Mouse (Mus musculus): ENCODE measurements at regions not wholly inside any gene's neighbourhood (a gene's known extent, or its start where the extent isn't known, plus 50 kb on each side); places are given as distances from the start of the nearest gene placed in this dataset.

GRCm38 (mm10) chr16:93130622-93131021 is 304.7 kb upstream of the Runx1 start:
- no peak overlapping the region for H3ac ChIP-seq (ENCODE audit: control insufficient read depth, insufficient read length)
- no peak for TF ChIP-seq MYOD1 (IDR thresholded peaks at IDR 0.05; ENCODE audit: control insufficient read depth in 1 of 3, insufficient read length in 2 of 3, low read depth in 2 of 3)
- TF ChIP-seq POLR2A (IDR thresholded peaks at IDR 0.05; ENCODE audit: insufficient read length, low read depth): no peak
- no peak for TF ChIP-seq MAX (IDR thresholded peaks at IDR 0.05; ENCODE audit: low read depth)
- TF ChIP-seq TCF3 (IDR thresholded peaks at IDR 0.05; ENCODE audit: insufficient read length, low read depth): no peak
- TF ChIP-seq MYOG (IDR thresholded peaks at IDR 0.05; ENCODE audit: control insufficient read depth in 1 of 3, insufficient read depth in 1 of 3, insufficient read length in 2 of 3, low read depth in 2 of 3): no peak
- no peak for TF ChIP-seq CEBPB (IDR thresholded peaks at IDR 0.05; ENCODE audit: insufficient read depth, poor library complexity, severe bottlenecking)
- TF ChIP-seq E2F4 (IDR thresholded peaks at IDR 0.05; ENCODE audit: insufficient read depth): no peak
- TF ChIP-seq REST (IDR thresholded peaks at IDR 0.05; ENCODE audit: insufficient read depth, insufficient read length): no peak
- no peak for TF ChIP-seq POLR2AphosphoS2 (IDR thresholded peaks at IDR 0.05; ENCODE audit: insufficient read length, low read depth)
- no peak for TF ChIP-seq SRF (IDR thresholded peaks at IDR 0.05; ENCODE audit: control insufficient read depth, insufficient read length, low read depth)
- no peak for TF ChIP-seq USF1 (IDR thresholded peaks at IDR 0.05; ENCODE audit: low read depth)
- no peak for TF ChIP-seq TCF12 (IDR thresholded peaks at IDR 0.05; ENCODE audit: insufficient read depth, poor library complexity, severe bottlenecking)
- no peak overlapping the region for H3K4me2 ChIP-seq (ENCODE audit: low read depth)
- no peaks in the 10 kb centered on the region for H3K79me2 ChIP-seq (ENCODE audit: control insufficient read depth, insufficient read depth)
- H3K27me3 ChIP-seq (ENCODE audit: control insufficient read depth, insufficient read depth, insufficient read length): no peaks in the 10 kb centered on the region
- no peak overlapping the region for H3K4me3 ChIP-seq
- H3K36me3 ChIP-seq (ENCODE audit: control insufficient read depth, insufficient read depth): no peaks in the 10 kb centered on the region

- no peaks in the 10 kb centered on the region for H3K36me3 ChIP-seq (ENCODE audit: control insufficient read depth, insufficient read depth)
- H3K4me3 ChIP-seq: no peak overlapping the region
- no peak overlapping the region for H3K4me2 ChIP-seq (ENCODE audit: low read depth)
- no peaks in the 10 kb centered on the region for H3K27me3 ChIP-seq (ENCODE audit: control insufficient read depth, insufficient read depth, insufficient read length)
- H3ac ChIP-seq (ENCODE audit: control insufficient read depth, insufficient read length): no peak overlapping the region
- H3K79me2 ChIP-seq (ENCODE audit: control insufficient read depth, insufficient read depth): no peaks in the 10 kb centered on the region
- no peak for TF ChIP-seq TCF3 (IDR thresholded peaks at IDR 0.05; ENCODE audit: insufficient read length, low read depth)
Observed at GRCm38 (mm10) chr16:93123707-93124106, 297.8 kb upstream of the Runx1 start.

- Histone ChIP-seq H3K79me2 (ENCODE audit: control insufficient read depth, insufficient read depth) (no peaks in the 10 kb centered on the region), H3K27me3 (ENCODE audit: control insufficient read depth, insufficient read depth, insufficient read length) (no peaks in the 10 kb centered on the region), H3K36me3 (ENCODE audit: control insufficient read depth, insufficient read depth) (no peaks in the 10 kb centered on the region), H3K4me2 (ENCODE audit: low read depth) (no peak overlapping the region), H3K4me3 (no peak overlapping the region), H3ac (ENCODE audit: control insufficient read depth, insufficient read length) (no peak overlapping the region)
- TF ChIP-seq REST (IDR thresholded peaks at IDR 0.05; ENCODE audit: insufficient read depth, insufficient read length) (no peak), SRF (IDR thresholded peaks at IDR 0.05; ENCODE audit: control insufficient read depth, insufficient read length, low read depth) (no peak), TCF12 (IDR thresholded peaks at IDR 0.05; ENCODE audit: insufficient read depth, poor library complexity, severe bottlenecking) (no peak), USF1 (IDR thresholded peaks at IDR 0.05; ENCODE audit: low read depth) (no peak), CEBPB (IDR thresholded peaks at IDR 0.05; ENCODE audit: insufficient read depth, poor library complexity, severe bottlenecking) (no peak), POLR2AphosphoS2 (IDR thresholded peaks at IDR 0.05; ENCODE audit: insufficient read length, low read depth) (no peak), TCF3 (IDR thresholded peaks at IDR 0.05; ENCODE audit: insufficient read length, low read depth) (no peak), MYOD1 (IDR thresholded peaks at IDR 0.05; ENCODE audit: control insufficient read depth in 1 of 3, insufficient read length in 2 of 3, low read depth in 2 of 3) (no peak), E2F4 (IDR thresholded peaks at IDR 0.05; ENCODE audit: insufficient read depth) (no peak), POLR2A (IDR thresholded peaks at IDR 0.05; ENCODE audit: insufficient read length, low read depth) (no peak)
Observed at GRCm38 (mm10) chr16:93116111-93116969, 290.4 kb upstream of the Runx1 start.

DNA sequence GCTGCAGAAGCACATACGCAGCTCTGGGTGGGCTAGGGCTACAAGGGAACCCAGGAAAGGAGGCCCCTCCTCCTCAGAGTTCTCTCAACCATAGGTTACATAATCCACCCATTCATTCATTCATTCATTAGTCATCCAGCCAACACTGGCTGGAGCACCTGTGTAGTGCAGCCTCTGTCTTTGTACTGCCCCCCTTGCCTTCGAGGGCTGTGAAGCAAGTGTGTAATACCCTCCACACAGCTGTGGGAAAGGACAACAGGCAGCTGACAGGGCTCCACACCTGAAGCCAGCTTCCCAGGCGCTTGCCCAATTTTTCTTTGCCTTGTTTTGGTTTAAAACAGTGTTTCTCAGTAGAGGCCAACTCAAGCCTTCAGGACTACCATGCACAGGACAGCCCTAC is 285.0 kb upstream of the Runx1 start:
- H3K36me3 ChIP-seq (ENCODE audit: control insufficient read depth, insufficient read depth): no peaks in the 10 kb centered on the region
- no peaks in the 10 kb centered on the region for H3K27me3 ChIP-seq (ENCODE audit: control insufficient read depth, insufficient read depth, insufficient read length)
- no peak overlapping the region for H3ac ChIP-seq (ENCODE audit: control insufficient read depth, insufficient read length)
- H3K4me3 ChIP-seq: no peak overlapping the region
- H3K79me2 ChIP-seq (ENCODE audit: control insufficient read depth, insufficient read depth): no peaks in the 10 kb centered on the region
- H3K4me2 ChIP-seq (ENCODE audit: low read depth): no peak overlapping the region
- no peak for TF ChIP-seq TCF3 (IDR thresholded peaks at IDR 0.05; ENCODE audit: insufficient read length, low read depth)
- TF ChIP-seq POLR2AphosphoS2 (IDR thresholded peaks at IDR 0.05; ENCODE audit: insufficient read length, low read depth): no peak
- TF ChIP-seq REST (IDR thresholded peaks at IDR 0.05; ENCODE audit: insufficient read depth, insufficient read length): no peak
- peak in 1 of 3 experiments; percentile 68 for TF ChIP-seq MYOG (IDR thresholded peaks at IDR 0.05; ENCODE audit: control insufficient read depth in 1 of 3, insufficient read depth in 1 of 3, insufficient read length in 2 of 3, low read depth in 2 of 3)
- no peak for TF ChIP-seq TCF12 (IDR thresholded peaks at IDR 0.05; ENCODE audit: insufficient read depth, poor library complexity, severe bottlenecking)
- peak in 2 of 3 experiments; percentile 47 to 62 for TF ChIP-seq MYOD1 (IDR thresholded peaks at IDR 0.05; ENCODE audit: control insufficient read depth in 1 of 3, insufficient read length in 2 of 3, low read depth in 2 of 3)
- TF ChIP-seq E2F4 (IDR thresholded peaks at IDR 0.05; ENCODE audit: insufficient read depth): no peak
- no peak for TF ChIP-seq SRF (IDR thresholded peaks at IDR 0.05; ENCODE audit: control insufficient read depth, insufficient read length, low read depth)

DNA sequence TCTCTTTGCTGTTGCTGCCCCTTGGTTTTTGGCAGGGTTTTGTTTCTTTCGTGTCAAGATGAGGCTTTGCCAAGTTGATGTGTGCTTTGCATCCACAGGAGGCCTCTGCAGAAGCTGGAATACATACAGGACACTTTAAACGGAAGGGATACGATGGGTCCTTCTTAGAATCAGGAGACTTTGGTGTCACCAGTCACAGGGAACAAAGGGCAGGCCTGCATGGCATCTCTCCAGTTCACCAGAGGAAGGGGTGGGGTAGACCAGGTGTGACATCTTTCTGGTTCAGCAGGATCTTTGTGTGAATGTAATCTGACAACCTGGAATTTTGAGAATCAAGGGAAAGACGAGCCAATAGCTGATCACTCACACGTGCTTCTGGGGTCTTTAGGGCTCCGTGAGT is 284.5 kb upstream of the Runx1 start:
- no peak overlapping the region for H3ac ChIP-seq (ENCODE audit: control insufficient read depth, insufficient read length)
- no peaks in the 10 kb centered on the region for H3K27me3 ChIP-seq (ENCODE audit: control insufficient read depth, insufficient read depth, insufficient read length)
- no peaks in the 10 kb centered on the region for H3K79me2 ChIP-seq (ENCODE audit: control insufficient read depth, insufficient read depth)
- TF ChIP-seq REST (IDR thresholded peaks at IDR 0.05; ENCODE audit: insufficient read depth, insufficient read length) (no peak), USF1 (IDR thresholded peaks at IDR 0.05; ENCODE audit: low read depth) (no peak), CEBPB (IDR thresholded peaks at IDR 0.05; ENCODE audit: insufficient read depth, poor library complexity, severe bottlenecking) (no peak), SRF (IDR thresholded peaks at IDR 0.05; ENCODE audit: control insufficient read depth, insufficient read length, low read depth) (no peak), POLR2AphosphoS2 (IDR thresholded peaks at IDR 0.05; ENCODE audit: insufficient read length, low read depth) (no peak), E2F4 (IDR thresholded peaks at IDR 0.05; ENCODE audit: insufficient read depth) (no peak), TCF12 (IDR thresholded peaks at IDR 0.05; ENCODE audit: insufficient read depth, poor library complexity, severe bottlenecking) (no peak), MAX (IDR thresholded peaks at IDR 0.05; ENCODE audit: low read depth) (no peak), POLR2A (IDR thresholded peaks at IDR 0.05; ENCODE audit: insufficient read length, low read depth) (no peak), MYOD1 (IDR thresholded peaks at IDR 0.05; ENCODE audit: control insufficient read depth in 1 of 3, insufficient read length in 2 of 3, low read depth in 2 of 3) (no peak), MYOG (IDR thresholded peaks at IDR 0.05; ENCODE audit: control insufficient read depth in 1 of 3, insufficient read depth in 1 of 3, insufficient read length in 2 of 3, low read depth in 2 of 3) (no peak), TCF3 (IDR thresholded peaks at IDR 0.05; ENCODE audit: insufficient read length, low read depth) (no peak)
- no peaks in the 10 kb centered on the region for H3K36me3 ChIP-seq (ENCODE audit: control insufficient read depth, insufficient read depth)
- H3K4me2 ChIP-seq (ENCODE audit: low read depth): no peak overlapping the region
- no peak overlapping the region for H3K4me3 ChIP-seq
